Mouse (Mus musculus) megakaryocyte, embryonic 14.5 days (primary cell): ENCODE results near the gene Fcf1.

Source experiments
- FLI1 ChIP-seq: IDR thresholded peaks from 2 replicates; pipeline ENCODE4 v1.6.1; 2012; ENCODE audit warnings: low read length, inconsistent platforms, mixed read lengths
- GATA1 ChIP-seq: IDR thresholded peaks from 3 replicates; pipeline ENCODE4 v1.6.1; 2012; ENCODE audit warnings: mixed read lengths, low read length, inconsistent platforms, borderline replicate concordance

DNA sequence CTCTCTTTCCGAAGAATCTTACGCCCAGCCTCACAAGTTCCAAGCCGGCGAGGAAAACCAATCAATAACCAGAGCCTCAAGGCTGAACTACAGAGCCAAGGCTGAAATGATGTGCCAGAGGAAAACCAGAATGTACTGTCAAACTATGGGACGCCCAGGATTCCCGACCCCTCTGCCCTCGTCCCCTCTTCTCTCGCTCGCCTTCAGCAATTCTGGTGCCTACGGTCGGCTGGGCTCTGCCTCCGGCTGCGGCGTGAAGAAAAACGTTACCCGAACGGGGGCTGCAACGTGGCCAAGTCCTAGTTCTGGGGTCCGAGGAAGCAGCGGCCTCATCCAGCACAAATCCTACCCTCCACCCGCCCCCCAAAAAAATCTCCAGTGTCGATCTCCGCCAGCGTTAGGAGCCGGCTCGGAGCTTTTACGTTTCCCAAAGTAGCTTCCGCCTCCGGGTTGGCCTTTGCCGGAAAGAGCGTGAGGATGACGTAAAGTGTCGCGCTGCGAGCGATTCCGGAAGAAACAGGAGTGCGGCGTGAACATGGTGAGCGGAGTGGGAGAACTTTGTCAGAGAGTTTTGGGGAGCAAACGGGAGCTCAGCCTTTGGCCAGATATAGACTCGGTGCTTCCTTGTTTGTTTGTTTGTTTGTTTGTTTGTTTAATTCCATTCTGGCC lies at the start of gene Fcf1, which contains the start of gene Arel1:
- TF ChIP-seq GATA1, result no peak
- TF ChIP-seq FLI1, result no peak
